Mouse (Mus musculus): Measurements from ENCODE around the gene Efr3b.

DNA sequence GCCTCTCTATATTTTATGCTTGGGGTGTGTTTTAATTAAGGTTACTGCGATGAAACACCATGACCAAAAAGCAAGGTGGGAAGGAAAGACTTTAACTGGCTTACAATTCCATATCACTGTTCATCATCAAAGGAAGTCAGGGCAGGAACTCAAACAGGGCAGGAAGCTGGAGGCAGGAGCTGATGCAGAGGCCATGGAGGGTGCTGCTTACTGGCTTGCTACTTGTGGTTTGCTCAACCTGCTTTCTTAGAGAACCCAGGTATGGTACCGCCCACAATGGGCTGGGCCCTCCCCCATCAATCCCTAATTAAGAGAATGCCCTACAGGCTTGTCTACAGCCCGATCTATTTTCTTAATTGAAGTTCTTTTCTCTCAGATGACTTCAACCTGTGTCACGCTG is 27.4 kb downstream of the Efr3b start:
- no peak for TF ChIP-seq CTCF (IDR thresholded peaks at IDR 0.05; ENCODE audit: low read depth, low read length)
- TF ChIP-seq GATA1 (IDR thresholded peaks at IDR 0.05; ENCODE audit: borderline replicate concordance, low read length) = no peak
